Mouse (Mus musculus) hindbrain, embryonic 11.5 days (tissue): ENCODE measurements around the gene Gm10220. TPM values are rescaled to one million over a fixed set of nuclear protein-coding genes. Genes with fewer than 3 reads are reported as not detected.
"Not testable (repeated sequence)": the region's sequence is repeated elsewhere in the genome, so short reads cannot be mapped to it uniquely, and the experiment has no call there.

Source experiments
- ATAC-seq: fragments of 200-750 bp; cut with Nextera tagmentation; 2 replicates; pipeline ENCODE4 v1.8.0; 2017; ENCODE audit warnings: mild to moderate bottlenecking, moderate TSS enrichment, moderate library complexity; ENCODE audit not compliant: low FRiP score
- DNase-seq: peaks from one replicate; pipeline ENCODE4 v3.0.0-alpha.2; 2015; ENCODE audit warnings: low spot score
- H3K27ac ChIP-seq: fragments of 300-500 bp; sonication (generic); 2 replicates; pipeline ENCODE4 v1.5.1; 2014; ENCODE audit warnings: mild to moderate bottlenecking, low read depth, low read length
- H3K27me3 ChIP-seq: fragments of 300-500 bp; sonication (generic); 2 replicates; pipeline ENCODE4 v1.6.1; 2014; ENCODE audit warnings: mild to moderate bottlenecking, low read length, moderate library complexity, mixed read lengths; ENCODE audit not compliant: control insufficient read depth, insufficient read depth
- H3K36me3 ChIP-seq: fragments of 300-500 bp; sonication (generic); 2 replicates; pipeline ENCODE4 v1.6.1; 2014; ENCODE audit warnings: mild to moderate bottlenecking, low read length, moderate library complexity, mixed read lengths; ENCODE audit not compliant: control insufficient read depth, insufficient read depth
- H3K4me1 ChIP-seq: fragments of 300-500 bp; sonication (generic); replicated peaks from 2 replicates; pipeline ENCODE4 v1.6.1; 2014; ENCODE audit warnings: low read length, mixed read lengths; ENCODE audit not compliant: control insufficient read depth, insufficient read depth
- H3K4me2 ChIP-seq: fragments of 300-500 bp; sonication (generic); replicated peaks from 2 replicates; pipeline ENCODE4 v1.6.1; 2014; ENCODE audit warnings: mild to moderate bottlenecking, low read depth, low read length
- H3K4me3 ChIP-seq: fragments of 300-500 bp; sonication (generic); 2 replicates; pipeline ENCODE4 v1.5.1; 2014; ENCODE audit warnings: low read depth, low read length
- H3K9ac ChIP-seq: fragments of 300-500 bp; sonication (generic); 2 replicates; pipeline ENCODE4 v1.6.1; 2014; ENCODE audit warnings: low read depth, low read length
- H3K9me3 ChIP-seq: fragments of 300-500 bp; sonication (generic); 2 replicates; pipeline ENCODE4 v1.6.1; 2016; ENCODE audit warnings: low read length; ENCODE audit not compliant: control insufficient read depth
- WGBS: fragments of 180-500 bp; shearing (Covaris S2); extraction: QIAGEN DNeasy Blood & Tissue Kit; methylation state at CpG from one replicate; pipeline ENCODE4 v1.1.7; 2014; 5-methylcytosine and 5-hydroxymethylcytosine counted together
- polyA plus RNA-seq: library from polyadenylated mRNA; unstranded; fragments of >200 nt; fragmentation: Nextera tagmentation; extraction: Ambion mirVana; gene quantifications from 2 replicates; pipeline ENCODE4 v1.2.1, GENCODE M21; 2014

The Gm10220 gene
- polyA plus RNA-seq = 0.12 TPM in 1 of 2 replicates, not detected in the other

GRCm38 (mm10) chr5:26121321-26121720, at the start of gene Gm10220:
Gene Gm10220 (minus strand): TSS chr5:26121421.
- not testable (repeated sequence) for H3K4me2 ChIP-seq, H3K9me3 ChIP-seq, H3K4me3 ChIP-seq, H3K4me1 ChIP-seq, H3K9ac ChIP-seq, H3K27ac ChIP-seq, H3K27me3 ChIP-seq, ATAC-seq, DNase-seq, H3K36me3 ChIP-seq
- WGBS = no CpG with 5 or more reads among the region's 3 CpGs

GRCm38 (mm10) chr5:26169855-26170254, 48.6 kb upstream of the Gm10220 start:
- Histone ChIP-seq H3K36me3 (no peaks in the 10 kb centered on the region), H3K27me3 (no peaks in the 10 kb centered on the region), H3K4me3 (no peak overlapping the region), H3K27ac (no peak overlapping the region), H3K9ac (no peak overlapping the region), H3K4me2 (no peak overlapping the region), H3K4me1 (no peaks in the 10 kb centered on the region), H3K9me3 (no peaks in the 10 kb centered on the region)
- 88% methylated on average over 1 of the region's 1 CpGs for WGBS
- ATAC-seq = no peak
- DNase-seq = no peak

- Histone ChIP-seq H3K4me1 (no peaks in the 10 kb centered on the region), H3K4me2 (no peak overlapping the region), H3K9ac (no peak overlapping the region), H3K27ac (no peak overlapping the region), H3K4me3 (no peak overlapping the region), H3K36me3 (no peaks in the 10 kb centered on the region), H3K27me3 (no peaks in the 10 kb centered on the region), H3K9me3 (no peaks in the 10 kb centered on the region)
- ATAC-seq (no peak), DNase-seq (no peak)
- WGBS = 88% methylated on average over 5 of the region's 5 CpGs
Observed at GRCm38 (mm10) chr5:26165791-26166165, 44.6 kb upstream of the Gm10220 start.

GRCm38 (mm10) chr5:26165036-26165790, 44.0 kb upstream of the Gm10220 start:
- H3K27me3 ChIP-seq = no peaks in the 10 kb centered on the region
- no peak overlapping the region for H3K4me3 ChIP-seq
- 82% methylated on average over 8 of the region's 8 CpGs for WGBS
- H3K36me3 ChIP-seq = no peaks in the 10 kb centered on the region
- no peak overlapping the region for H3K27ac ChIP-seq
- H3K9me3 ChIP-seq = no peaks in the 10 kb centered on the region
- H3K9ac ChIP-seq = no peak overlapping the region
- DNase-seq (no peak), ATAC-seq (no peak)
- H3K4me1 ChIP-seq = no peaks in the 10 kb centered on the region
- no peak overlapping the region for H3K4me2 ChIP-seq

GRCm38 (mm10) chr5:26157396-26158170, 36.4 kb upstream of the Gm10220 start:
- DNase-seq (no peak), ATAC-seq (no peak)
- WGBS = 86% methylated on average over 10 of the region's 10 CpGs
- Histone ChIP-seq H3K27ac (no peak overlapping the region), H3K36me3 (no peaks in the 10 kb centered on the region), H3K4me1 (no peaks in the 10 kb centered on the region), H3K9ac (no peak overlapping the region), H3K9me3 (no peaks in the 10 kb centered on the region), H3K4me2 (no peak overlapping the region), H3K27me3 (no peaks in the 10 kb centered on the region), H3K4me3 (no peak overlapping the region)

GRCm38 (mm10) chr5:26142891-26143290, 21.7 kb upstream of the Gm10220 start:
- H3K27ac ChIP-seq = no peak overlapping the region
- H3K36me3 ChIP-seq = no peaks in the 10 kb centered on the region
- H3K9ac ChIP-seq = no peak overlapping the region
- no peaks in the 10 kb centered on the region for H3K4me1 ChIP-seq
- no peaks in the 10 kb centered on the region for H3K9me3 ChIP-seq
- H3K4me3 ChIP-seq = no peak overlapping the region
- ATAC-seq = no peak
- no peak overlapping the region for H3K4me2 ChIP-seq
- H3K27me3 ChIP-seq = no peaks in the 10 kb centered on the region
- WGBS = 85% methylated on average over 6 of the region's 6 CpGs
- DNase-seq = no peak

- not testable (repeated sequence) for H3K4me2 ChIP-seq, H3K27me3 ChIP-seq, H3K36me3 ChIP-seq, ATAC-seq, H3K9me3 ChIP-seq, H3K4me1 ChIP-seq, DNase-seq, H3K27ac ChIP-seq, H3K4me3 ChIP-seq, H3K9ac ChIP-seq
- no CpG with 5 or more reads among the region's 3 CpGs for WGBS
Observed at GRCm38 (mm10) chr5:26105262-26105661, 16.0 kb downstream of the Gm10220 start, which contains the start of gene 5031410I06Rik. Gene 5031410I06Rik (minus strand): TSS chr5:26105362.

GRCm38 (mm10) chr5:26089191-26089590, 32.0 kb downstream of the Gm10220 start, which contains the start of gene Gm10471:
Gene Gm10471 (minus strand): TSS chr5:26089291.
- WGBS = 62% methylated on average over 1 of the region's 1 CpGs
- not testable (repeated sequence) for H3K4me2 ChIP-seq, H3K27me3 ChIP-seq, DNase-seq, H3K36me3 ChIP-seq, ATAC-seq, H3K9ac ChIP-seq, H3K4me1 ChIP-seq, H3K4me3 ChIP-seq, H3K27ac ChIP-seq, H3K9me3 ChIP-seq
